Mouse (Mus musculus) hindbrain, embryonic 16.5 days (tissue): ENCODE data around the gene Adh1. TPM values are rescaled to one million over a fixed set of nuclear protein-coding genes. Genes with fewer than 3 reads are reported as not detected.

Experiments used
- ATAC-seq: fragments of 200-750 bp; cut with Nextera tagmentation; 2 replicates; pipeline ENCODE4 v1.8.0; 2017; ENCODE audit warnings: moderate TSS enrichment, moderate library complexity
- H3K27ac ChIP-seq: fragments of 300-500 bp; sonication (generic); 2 replicates; pipeline ENCODE4 v1.5.1; 2014; ENCODE audit warnings: low read depth, mild to moderate bottlenecking, control low read depth, low read length, moderate library complexity
- H3K27me3 ChIP-seq: fragments of 300-500 bp; sonication (generic); replicated peaks from 2 replicates; pipeline ENCODE4 v1.6.1; 2014; ENCODE audit warnings: low read length; ENCODE audit not compliant: control insufficient read depth, insufficient read depth
- H3K36me3 ChIP-seq: fragments of 300-500 bp; sonication (generic); 2 replicates; pipeline ENCODE4 v1.6.1; 2014; ENCODE audit warnings: mild to moderate bottlenecking, low read length, moderate library complexity, mixed read lengths; ENCODE audit not compliant: control insufficient read depth, insufficient read depth
- H3K4me1 ChIP-seq: fragments of 300-500 bp; sonication (generic); 2 replicates; pipeline ENCODE4 v1.6.1; 2014; ENCODE audit warnings: low read depth, low read length; ENCODE audit not compliant: control insufficient read depth, insufficient read depth
- H3K4me2 ChIP-seq: fragments of 300-500 bp; sonication (generic); 2 replicates; pipeline ENCODE4 v1.6.1; 2014; ENCODE audit warnings: mild to moderate bottlenecking, low read length, control low read depth, moderate library complexity
- H3K4me3 ChIP-seq: fragments of 300-500 bp; sonication (generic); 2 replicates; pipeline ENCODE4 v1.5.1; 2014; ENCODE audit warnings: mild to moderate bottlenecking, low read length, control low read depth, moderate library complexity
- H3K9ac ChIP-seq: fragments of 300-500 bp; sonication (generic); 2 replicates; pipeline ENCODE4 v1.6.1; 2014; ENCODE audit warnings: low read depth, mild to moderate bottlenecking, control low read depth, low read length, moderate library complexity
- H3K9me3 ChIP-seq: fragments of 300-500 bp; sonication (generic); 2 replicates; pipeline ENCODE4 v1.6.1; 2014; ENCODE audit warnings: mild to moderate bottlenecking, low read length, moderate library complexity; ENCODE audit not compliant: control insufficient read depth
- WGBS: fragments of 180-500 bp; shearing (Covaris S2); extraction: QIAGEN DNeasy Blood & Tissue Kit; methylation state at CpG from one replicate; pipeline ENCODE4 v1.1.7; 2014; 5-methylcytosine and 5-hydroxymethylcytosine counted together
- polyA plus RNA-seq: library from polyadenylated mRNA; unstranded; fragments of >200 nt; fragmentation: Nextera tagmentation; extraction: Ambion mirVana; gene quantifications from 2 replicates; pipeline ENCODE4 v1.2.1, GENCODE M21; 2015

Adh1 gene
- polyA plus RNA-seq, 1 experiment from 2014 or later: 1.7 TPM

GRCm38 (mm10) chr3:138246511-138247020 lies 14.2 kb upstream of the Adh1 start:
- H3K4me3 ChIP-seq: no peak overlapping the region
- no peak overlapping the region for H3K27ac ChIP-seq
- no peaks in the 10 kb centered on the region for H3K36me3 ChIP-seq
- H3K9ac ChIP-seq: no peak overlapping the region
- H3K4me1 ChIP-seq: no peaks in the 10 kb centered on the region; the same call in 1 of the 2 replicates
- H3K27me3 ChIP-seq: no peaks in the 10 kb centered on the region
- H3K9me3 ChIP-seq: no peaks in the 10 kb centered on the region
- H3K4me2 ChIP-seq: no peak overlapping the region
- ATAC-seq: no peak

- ATAC-seq: no peak
- Histone ChIP-seq H3K4me3 (no peak overlapping the region), H3K9me3 (no peaks in the 10 kb centered on the region), H3K36me3 (no peaks in the 10 kb centered on the region), H3K4me2 (no peak overlapping the region), H3K27me3 (no peaks in the 10 kb centered on the region), H3K9ac (no peak overlapping the region), H3K4me1 (no peaks in the 10 kb centered on the region; the same call in 1 of the 2 replicates), H3K27ac (no peak overlapping the region)
- WGBS: 82% methylated on average over 4 of the region's 4 CpGs
These were observed 13.6 kb upstream of the Adh1 start for GRCm38 (mm10) chr3:138247241-138247640.

GRCm38 (mm10) chr3:138248011-138248410 lies 12.8 kb upstream of the Adh1 start:
- no peak for ATAC-seq
- H3K9ac ChIP-seq: no peak overlapping the region
- H3K4me1 ChIP-seq: no peaks in the 10 kb centered on the region; the same call in 1 of the 2 replicates
- H3K9me3 ChIP-seq: no peaks in the 10 kb centered on the region
- no peak overlapping the region for H3K4me3 ChIP-seq
- no peaks in the 10 kb centered on the region for H3K27me3 ChIP-seq
- no peak overlapping the region for H3K4me2 ChIP-seq
- 65% methylated on average over 7 of the region's 7 CpGs for WGBS
- H3K36me3 ChIP-seq: no peaks in the 10 kb centered on the region
- H3K27ac ChIP-seq: no peak overlapping the region

- Histone ChIP-seq H3K4me1 (no peaks in the 10 kb centered on the region; the same call in 1 of the 2 replicates), H3K27me3 (no peaks in the 10 kb centered on the region), H3K9ac (no peak overlapping the region), H3K4me2 (no peak overlapping the region), H3K9me3 (no peaks in the 10 kb centered on the region), H3K36me3 (no peaks in the 10 kb centered on the region), H3K27ac (no peak overlapping the region), H3K4me3 (no peak overlapping the region)
- no peak for ATAC-seq
- 86% methylated on average over 8 of the region's 8 CpGs for WGBS
These were observed 12.0 kb upstream of the Adh1 start for GRCm38 (mm10) chr3:138248746-138249145.

- no peaks in the 10 kb centered on the region for H3K27me3 ChIP-seq
- no peaks in the 10 kb centered on the region for H3K36me3 ChIP-seq
- 92% methylated on average over 6 of the region's 6 CpGs for WGBS
- no peaks in the 10 kb centered on the region for H3K9me3 ChIP-seq
- ATAC-seq: no peak
- H3K9ac ChIP-seq: no peak overlapping the region
- no peak overlapping the region for H3K4me3 ChIP-seq
- no peak overlapping the region for H3K27ac ChIP-seq
- no peak overlapping the region for H3K4me2 ChIP-seq
- no peaks in the 10 kb centered on the region for H3K4me1 ChIP-seq
These were observed 9.6 kb upstream of the Adh1 start for GRCm38 (mm10) chr3:138251156-138251555.

- Histone ChIP-seq H3K27me3 (no peaks in the 10 kb centered on the region), H3K9ac (no peak overlapping the region), H3K4me2 (no peak overlapping the region), H3K9me3 (no peaks in the 10 kb centered on the region), H3K4me3 (no peak overlapping the region), H3K27ac (no peak overlapping the region), H3K36me3 (no peaks in the 10 kb centered on the region), H3K4me1 (no peaks in the 10 kb centered on the region)
- WGBS: 60% methylated on average over 5 of the region's 5 CpGs
- no peak for ATAC-seq
These were observed 6.6 kb upstream of the Adh1 start for GRCm38 (mm10) chr3:138254205-138254604.

- ATAC-seq: no peak
These were observed 5.4 kb upstream of the Adh1 start for GRCm38 (mm10) chr3:138255366-138255765.

GRCm38 (mm10) chr3:138255780-138256550 lies 4.8 kb upstream of the Adh1 start:
- H3K9ac ChIP-seq: no peak overlapping the region
- H3K4me1 ChIP-seq: no peaks in the 10 kb centered on the region
- no peak for ATAC-seq
- H3K27ac ChIP-seq: no peak overlapping the region
- H3K9me3 ChIP-seq: no peaks in the 10 kb centered on the region
- H3K4me3 ChIP-seq: no peak overlapping the region
- H3K4me2 ChIP-seq: no peak overlapping the region
- H3K36me3 ChIP-seq: no peaks in the 10 kb centered on the region
- 88% methylated on average over 9 of the region's 9 CpGs for WGBS
- H3K27me3 ChIP-seq: no peaks in the 10 kb centered on the region

More at GRCm38 (mm10) chr3:138255366-138255765, 5.4 kb upstream of the Adh1 start:
- no peaks in the 10 kb centered on the region for H3K36me3 ChIP-seq
- no peaks in the 10 kb centered on the region for H3K9me3 ChIP-seq
- H3K27ac ChIP-seq: no peak overlapping the region
- no peaks in the 10 kb centered on the region for H3K4me1 ChIP-seq
- H3K9ac ChIP-seq: no peak overlapping the region
- H3K4me2 ChIP-seq: no peak overlapping the region
- no peaks in the 10 kb centered on the region for H3K27me3 ChIP-seq
- no peak overlapping the region for H3K4me3 ChIP-seq
- 50% methylated on average over 3 of the region's 3 CpGs for WGBS

- H3K4me2 ChIP-seq: no peak overlapping the region
- no peaks in the 10 kb centered on the region for H3K36me3 ChIP-seq
- no peaks in the 10 kb centered on the region for H3K4me1 ChIP-seq
- H3K9me3 ChIP-seq: no peaks in the 10 kb centered on the region
- ATAC-seq: no peak
- H3K27ac ChIP-seq: no peak overlapping the region
- 85% methylated on average over 4 of the region's 4 CpGs for WGBS
- no peak overlapping the region for H3K4me3 ChIP-seq
- no peak overlapping the region for H3K9ac ChIP-seq
- no peaks in the 10 kb centered on the region for H3K27me3 ChIP-seq
These were observed 1.8 kb downstream of the Adh1 start for GRCm38 (mm10) chr3:138262568-138262967.
